Mouse (Mus musculus): ENCODE measurements at regions not wholly inside any gene's neighbourhood (a gene's known extent, or its start where the extent isn't known, plus 50 kb on each side); places are given as distances from the start of the nearest gene placed in this dataset.

- TF ChIP-seq CTCF (conservative IDR thresholded peaks at IDR 0.05; ENCODE audit: low read length), result no peak
- no peak for TF ChIP-seq POU5F1 (IDR thresholded peaks at IDR 0.05; ENCODE audit: borderline replicate concordance, low read length)
Measured at GRCm38 (mm10) chr1:143217401-143217800, 423.1 kb upstream of the B3galt2 start.

Data from E14TG2a.4 (cell line).